Mouse (Mus musculus) small intestine, adult 2 months (tissue): ENCODE results near the gene Cys1. TPM values are rescaled to one million over a fixed set of nuclear protein-coding genes. Genes with fewer than 3 reads are reported as not detected.
"Not testable (repeated sequence)": the region's sequence is repeated elsewhere in the genome, so short reads cannot be mapped to it uniquely, and the experiment has no call there.

ENCODE experiments used
- H3K27ac ChIP-seq: fragments of 200-500 bp; 2 replicates; pipeline ENCODE4 v1.5.1; 2012; ENCODE audit warnings: low read depth, low read length, control low read depth, inconsistent platforms; ENCODE audit not compliant: insufficient read depth
- H3K27me3 ChIP-seq: fragments of 200-500 bp; 2 replicates; pipeline ENCODE4 v1.6.1; 2012; ENCODE audit warnings: mild to moderate bottlenecking, moderate library complexity, low read length, inconsistent platforms; ENCODE audit not compliant: control insufficient read depth, insufficient read depth
- H3K36me3 ChIP-seq: fragments of 200-500 bp; 2 replicates; pipeline ENCODE4 v1.6.1; 2012; ENCODE audit warnings: mild to moderate bottlenecking, low read length, control low read depth, inconsistent platforms; ENCODE audit not compliant: control insufficient read depth, insufficient read depth
- H3K4me1 ChIP-seq: fragments of 200-500 bp; 2 replicates; pipeline ENCODE4 v1.6.1; 2012; ENCODE audit warnings: low read length, inconsistent platforms, mixed read lengths; ENCODE audit not compliant: control insufficient read depth, insufficient read depth, insufficient read length
- H3K4me3 ChIP-seq: fragments of 200-500 bp; 2 replicates; pipeline ENCODE4 v1.5.1; 2012; ENCODE audit warnings: low read depth, mild to moderate bottlenecking, control low read depth, inconsistent platforms, low read length, moderate library complexity
- CTCF ChIP-seq: fragments of 200-500 bp; IDR thresholded peaks from 2 replicates; pipeline ENCODE4 v1.5.1; 2012; ENCODE audit warnings: low read depth, mild to moderate bottlenecking, control low read depth, inconsistent platforms, low read length, moderate library complexity, mixed read lengths; ENCODE audit not compliant: insufficient replicate concordance, insufficient read length; ENCODE audit errors: extremely low read depth
- POLR2A ChIP-seq: fragments of 200-500 bp; IDR thresholded peaks from 2 replicates; pipeline ENCODE4 v1.6.1; 2012; ENCODE audit warnings: low read depth, mild to moderate bottlenecking, control low read depth, inconsistent platforms, low read length, moderate library complexity
- WGBS: fragments of 180-500 bp; shearing (Covaris S2); methylation state at CpG from one replicate; pipeline ENCODE4 v1.1.7; 2018; 5-methylcytosine and 5-hydroxymethylcytosine counted together
- polyA plus RNA-seq: library from polyadenylated mRNA; depleted of rRNA; stranded (reverse); fragments of >200 nt; gene quantifications from 2 replicates; pipeline ENCODE4 v1.2.3, GENCODE M21; 2012

Cys1 gene
- polyA plus RNA-seq, 1 experiment = 2.2 TPM

- Histone ChIP-seq H3K4me3 (no peak overlapping the region), H3K36me3 (no peaks in the 10 kb centered on the region), H3K27me3 (no peaks in the 10 kb centered on the region), H3K27ac (no peak overlapping the region), H3K4me1 (no peaks in the 10 kb centered on the region)
- TF ChIP-seq CTCF (no peak), POLR2A (no peak)
- WGBS = 46% methylated on average over 1 of the region's 1 CpGs
Observed at GRCm38 (mm10) chr12:24644125-24644571, 37.5 kb downstream of the Cys1 start.

GRCm38 (mm10) chr12:24642370-24642802, 39.2 kb downstream of the Cys1 start:
- Histone ChIP-seq H3K4me3 (no peak overlapping the region), H3K27ac (no peak overlapping the region), H3K4me1 (no peaks in the 10 kb centered on the region), H3K27me3 (no peaks in the 10 kb centered on the region), H3K36me3 (no peaks in the 10 kb centered on the region)
- no peak for TF ChIP-seq CTCF
- TF ChIP-seq POLR2A = no peak
- WGBS = 31% methylated on average over 4 of the region's 4 CpGs

- not testable (repeated sequence) for H3K4me1 ChIP-seq, H3K4me3 ChIP-seq, H3K36me3 ChIP-seq, H3K27ac ChIP-seq, H3K27me3 ChIP-seq
- 97% methylated on average over 10 of the region's 10 CpGs for WGBS
Observed at GRCm38 (mm10) chr12:24638787-24639186, 42.8 kb downstream of the Cys1 start.

GRCm38 (mm10) chr12:24634648-24635047, 47.0 kb downstream of the Cys1 start:
- H3K4me1 ChIP-seq = no peaks in the 10 kb centered on the region
- 81% methylated on average over 3 of the region's 3 CpGs for WGBS
- no peak for TF ChIP-seq POLR2A
- no peak for TF ChIP-seq CTCF

GRCm38 (mm10) chr12:24634212-24634611, 47.4 kb downstream of the Cys1 start:
- TF ChIP-seq CTCF (no peak), POLR2A (no peak)
- 76% methylated on average over 4 of the region's 4 CpGs for WGBS

More at GRCm38 (mm10) chr12:24634648-24635047, 47.0 kb downstream of the Cys1 start:
- Histone ChIP-seq H3K27me3 (no peaks in the 10 kb centered on the region), H3K27ac (no peak overlapping the region), H3K36me3 (no peaks in the 10 kb centered on the region), H3K4me3 (no peak overlapping the region)

GRCm38 (mm10) chr12:24633753-24634191, 47.8 kb downstream of the Cys1 start:
- Histone ChIP-seq H3K4me3 (no peak overlapping the region), H3K4me1 (no peaks in the 10 kb centered on the region), H3K36me3 (no peaks in the 10 kb centered on the region), H3K27me3 (no peaks in the 10 kb centered on the region), H3K27ac (no peak overlapping the region)
- WGBS = 21% methylated on average over 1 of the region's 1 CpGs
- TF ChIP-seq POLR2A = no peak
- no peak for TF ChIP-seq CTCF

More at GRCm38 (mm10) chr12:24634212-24634611, 47.4 kb downstream of the Cys1 start:
- Histone ChIP-seq H3K4me3 (no peak overlapping the region), H3K27ac (no peak overlapping the region), H3K4me1 (no peaks in the 10 kb centered on the region), H3K36me3 (no peaks in the 10 kb centered on the region), H3K27me3 (no peaks in the 10 kb centered on the region)

- H3K36me3 ChIP-seq = no peaks in the 10 kb centered on the region
- H3K4me1 ChIP-seq = no peaks in the 10 kb centered on the region
- H3K27me3 ChIP-seq = no peaks in the 10 kb centered on the region
- H3K4me3 ChIP-seq = no peak overlapping the region
- H3K27ac ChIP-seq = no peak overlapping the region
- TF ChIP-seq POLR2A (no peak), CTCF (no peak)
- 72% methylated on average over 4 of the region's 4 CpGs for WGBS
Observed at GRCm38 (mm10) chr12:24632404-24632803, 49.2 kb downstream of the Cys1 start.

- H3K4me3 ChIP-seq = no peak overlapping the region
- no peak overlapping the region for H3K27ac ChIP-seq
- TF ChIP-seq POLR2A (no peak), CTCF (no peak)
- no peaks in the 10 kb centered on the region for H3K27me3 ChIP-seq
- no peaks in the 10 kb centered on the region for H3K4me1 ChIP-seq
- WGBS = 21% methylated on average over 1 of the region's 1 CpGs
- H3K36me3 ChIP-seq = no peaks in the 10 kb centered on the region
Observed at GRCm38 (mm10) chr12:24630220-24630619, 51.4 kb downstream of the Cys1 start.
